Mouse (Mus musculus) stomach, embryonic 15.5 days (tissue): ENCODE results near the gene Hist1h3g. TPM values are rescaled to one million over a fixed set of nuclear protein-coding genes. Genes with fewer than 3 reads are reported as not detected.

Experiments used
- microRNA-seq: library from miRNA; unstranded; fragments of <30 nt; microRNA quantifications from one replicate; pipeline ENCODE4, GENCODE M21; 2016
- polyA plus RNA-seq: library from polyadenylated mRNA; unstranded; fragments of >200 nt; fragmentation: Nextera tagmentation; extraction: Ambion mirVana; gene quantifications from 2 replicates; pipeline ENCODE4 v1.2.1, GENCODE M21; 2015

The Hist1h3g gene
- polyA plus RNA-seq, 1 experiment from 2014 or later: 7.3 TPM

Small RNA genes lying within 50 kb of the gene (microRNA-seq; reads per million reads assigned to microRNA genes)
- gene Gm44297: 0.77 reads per million
- not detected for gene Gm44359
- gene Gm44394: not detected
- gene n-TStga1: 0.97 reads per million

Other genes starting within 250 kb of the Hist1h3g start
- gene Zfp322a, start 166.2 kb upstream of the Hist1h3g start, polyA plus RNA-seq: 40.9 and 42.0 TPM in 2 replicates
- gene Abt1, start 111.6 kb upstream of the Hist1h3g start, polyA plus RNA-seq: 10.7 and 11.9 TPM in 2 replicates
- 0.09 and 0.22 TPM in 2 replicates for gene Btn1a1, start 69.5 kb upstream of the Hist1h3g start, polyA plus RNA-seq
- 0.08 and 0.15 TPM in 2 replicates for gene Btn2a2, start 46.6 kb upstream of the Hist1h3g start, polyA plus RNA-seq
- gene Hist1h4h, start 4.4 kb upstream of the Hist1h3g start, polyA plus RNA-seq: 6.1 and 7.3 TPM in 2 replicates
- gene Hist1h2af, start 1.5 kb upstream of the Hist1h3g start, polyA plus RNA-seq: 4.1 and 13.0 TPM in 2 replicates
- 1.0 and 1.5 TPM in 2 replicates for gene Hist1h2bh, start 8.0 kb downstream of the Hist1h3g start, polyA plus RNA-seq
- gene Hist1h3f, start 8.6 kb downstream of the Hist1h3g start, polyA plus RNA-seq: 0.83 and 0.94 TPM in 2 replicates
- 1.7 and 2.0 TPM in 2 replicates for gene Hist1h4f, start 16.2 kb downstream of the Hist1h3g start, polyA plus RNA-seq
- gene Hist1h1d, start 17.8 kb downstream of the Hist1h3g start, polyA plus RNA-seq: 0.89 and 0.98 TPM in 2 replicates
- 6.7 TPM in 2 replicates for gene Hist1h3e, start 26.9 kb downstream of the Hist1h3g start, polyA plus RNA-seq
- gene Hist1h2ae, start 35.8 kb downstream of the Hist1h3g start, polyA plus RNA-seq: 95.8 and 121 TPM in 2 replicates
- gene Hist1h2bg, start 36.0 kb downstream of the Hist1h3g start, polyA plus RNA-seq: 11.7 and 17.0 TPM in 2 replicates
- 3.5 and 3.8 TPM in 2 replicates for gene Hist1h2bf, start 38.8 kb downstream of the Hist1h3g start, polyA plus RNA-seq
- 2.4 and 3.4 TPM in 2 replicates for gene Hist1h2ad, start 39.0 kb downstream of the Hist1h3g start, polyA plus RNA-seq
- gene Hist1h3d, start 40.3 kb downstream of the Hist1h3g start, polyA plus RNA-seq: 5.7 and 7.9 TPM in 2 replicates
- 117 and 130 TPM in 2 replicates for gene Hist1h4d, start 46.2 kb downstream of the Hist1h3g start, polyA plus RNA-seq
- gene Hist1h2be, start 85.7 kb downstream of the Hist1h3g start, polyA plus RNA-seq: 2.9 TPM in 2 replicates
- gene Hist1h1e, start 87.1 kb downstream of the Hist1h3g start, polyA plus RNA-seq: 24.6 and 25.3 TPM in 2 replicates
- 1.9 and 2.4 TPM in 2 replicates for gene Hist1h2ac, start 148.5 kb downstream of the Hist1h3g start, polyA plus RNA-seq
- gene Hist1h2bc, start 148.8 kb downstream of the Hist1h3g start, polyA plus RNA-seq: 104 and 105 TPM in 2 replicates
- 0.19 TPM in 1 of 2 replicates, not detected in the other for gene Hist1h1t, start 160.4 kb downstream of the Hist1h3g start, polyA plus RNA-seq
- gene Hist1h4c, start 163.0 kb downstream of the Hist1h3g start, polyA plus RNA-seq: 4.0 and 6.1 TPM in 2 replicates
- gene Hfe, start 175.4 kb downstream of the Hist1h3g start, polyA plus RNA-seq: 7.9 and 8.8 TPM in 2 replicates
- gene Hist1h1c, start 203.4 kb downstream of the Hist1h3g start, polyA plus RNA-seq: 50.6 and 54.3 TPM in 2 replicates
- gene Hist1h3c, start 210.2 kb downstream of the Hist1h3g start, polyA plus RNA-seq: 5.5 and 5.7 TPM in 2 replicates
- 2.5 and 3.4 TPM in 2 replicates for gene Hist1h2bb, start 211.3 kb downstream of the Hist1h3g start, polyA plus RNA-seq
- gene Hist1h2ab, start 215.7 kb downstream of the Hist1h3g start, polyA plus RNA-seq: 43.8 and 63.1 TPM in 2 replicates
- 7.4 and 10.6 TPM in 2 replicates for gene Hist1h3b, start 216.8 kb downstream of the Hist1h3g start, polyA plus RNA-seq
- 3.5 and 4.1 TPM in 2 replicates for gene Hist1h4b, start 221.6 kb downstream of the Hist1h3g start, polyA plus RNA-seq
- gene Hist1h4a, start 225.8 kb downstream of the Hist1h3g start, polyA plus RNA-seq: 0.42 and 0.55 TPM in 2 replicates
- 4.8 and 6.9 TPM in 2 replicates for gene Hist1h3a, start 227.0 kb downstream of the Hist1h3g start, polyA plus RNA-seq
- 2.0 and 2.9 TPM in 2 replicates for gene Hist1h1a, start 228.2 kb downstream of the Hist1h3g start, polyA plus RNA-seq
- gene Trim38, start 234.5 kb downstream of the Hist1h3g start, polyA plus RNA-seq: 0.06 TPM in 1 of 2 replicates, not detected in the other